Mouse (Mus musculus) cerebellum, adult 11-12 months (tissue): ENCODE measurements around the gene Lif.

Experiments used
- DNase-seq: peaks from one replicate; pipeline ENCODE4 v3.0.0; 2022

Gene Lif

DNA sequence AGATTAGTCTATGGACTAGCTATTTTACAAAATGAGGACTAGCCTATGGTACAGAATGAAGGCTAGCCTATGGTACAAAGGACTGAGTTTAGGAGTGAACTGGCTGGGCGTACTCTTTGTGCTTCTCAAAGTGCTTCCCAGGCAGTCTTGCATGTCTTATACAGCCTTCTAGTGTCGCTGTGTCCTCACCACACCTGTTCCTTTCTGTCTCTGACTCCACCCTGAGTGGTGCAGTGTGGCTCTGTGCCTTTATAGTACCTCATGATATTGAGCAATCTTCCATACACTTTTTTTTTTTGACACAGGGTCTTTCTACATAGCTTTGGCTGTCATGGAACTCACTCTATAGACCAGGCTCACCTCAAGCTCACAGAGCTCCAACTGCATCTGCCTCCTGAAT is 25.9 kb upstream of the Lif start:
- no peak for DNase-seq

DNA sequence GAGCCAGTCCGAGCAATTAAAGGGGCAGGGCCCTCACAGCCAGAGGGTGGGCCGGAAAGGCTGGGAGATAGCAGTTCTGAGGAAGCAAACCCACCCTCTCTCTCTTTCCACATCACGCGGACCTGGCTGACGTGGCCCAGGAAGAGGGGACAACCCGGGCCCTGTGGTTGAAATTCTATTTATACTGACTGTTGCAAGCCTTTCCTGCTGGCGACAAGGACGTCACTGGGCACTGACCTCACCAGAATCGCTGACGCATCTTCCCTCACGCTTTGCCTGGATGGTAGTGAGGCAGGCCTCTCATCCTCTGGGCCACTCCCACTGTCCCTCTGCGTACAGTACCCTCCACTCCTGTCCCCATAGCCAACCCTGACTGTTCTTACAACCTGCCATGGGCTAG is 24.7 kb upstream of the Lif start:
- DNase-seq: no peak

DNA sequence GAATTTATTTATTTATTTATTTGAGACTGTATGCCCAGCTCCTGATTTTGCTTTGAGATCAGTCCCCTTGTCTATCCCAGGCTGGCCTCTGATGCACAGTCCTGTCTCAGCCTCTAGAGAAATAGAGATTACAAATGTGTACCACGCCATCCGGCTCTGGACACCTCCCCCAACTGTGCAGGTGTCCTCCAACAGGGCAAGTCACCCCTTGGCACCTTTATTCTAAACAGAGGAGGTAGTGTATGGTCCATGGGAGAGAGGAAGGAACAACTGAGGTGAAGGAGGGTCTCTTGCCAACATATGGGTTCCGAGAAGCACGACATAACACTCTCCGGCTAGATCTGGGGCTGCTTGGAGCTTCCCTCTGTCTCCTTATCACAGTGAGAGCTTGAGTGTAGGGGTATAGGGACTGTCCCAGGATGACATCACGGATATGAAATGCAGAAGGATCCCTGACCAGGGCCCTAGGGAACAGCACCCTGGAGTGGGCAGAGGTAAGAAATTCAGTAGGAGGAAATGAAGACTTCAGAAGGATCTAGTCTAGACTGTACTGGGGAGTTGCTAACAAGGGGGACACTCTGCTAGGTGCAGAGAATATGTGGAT is 22.2 kb upstream of the Lif start:
- no peak for DNase-seq

DNA sequence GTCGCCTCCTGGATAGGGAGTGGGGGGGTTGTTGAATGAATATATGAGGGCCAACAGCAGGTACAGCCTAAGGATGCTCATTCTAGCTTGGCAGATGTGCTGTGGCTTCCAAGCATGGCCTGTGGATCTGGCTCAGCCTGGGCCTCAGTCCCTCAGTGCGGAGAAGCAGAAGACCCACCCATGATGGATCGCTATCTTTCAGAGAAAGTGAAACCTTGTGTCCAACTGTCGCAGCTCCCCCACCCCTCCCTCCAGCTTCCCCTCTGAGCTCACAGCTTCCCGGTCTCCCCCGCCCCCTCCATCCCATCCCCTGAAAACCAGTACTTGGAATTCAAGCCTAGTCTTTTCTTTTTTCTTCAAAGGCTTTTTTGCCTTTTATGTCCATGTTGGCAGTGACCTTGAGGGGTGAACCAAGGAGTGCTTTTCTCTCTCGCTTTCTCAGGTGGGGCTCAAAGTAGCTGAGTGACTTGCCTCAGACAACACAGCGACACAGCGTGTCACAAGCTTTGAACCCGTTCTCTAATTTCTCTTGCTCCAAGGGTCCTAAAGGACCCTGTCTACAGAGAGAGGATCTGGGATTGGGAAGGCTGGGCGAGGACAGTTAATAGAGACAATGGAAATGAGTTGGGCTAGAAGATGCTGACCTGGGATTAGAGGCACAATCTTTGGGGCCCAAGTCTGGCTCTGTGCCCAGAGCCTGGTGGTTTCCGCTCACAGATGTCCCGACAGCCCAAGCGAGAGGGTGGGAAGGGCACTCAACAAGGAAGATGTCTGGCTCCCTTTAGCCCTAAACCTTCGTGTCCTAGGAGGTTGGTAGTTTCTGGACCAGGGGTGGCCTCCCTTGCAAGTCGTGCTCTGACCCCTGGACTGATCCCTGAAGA is 21.5 kb upstream of the Lif start, which contains the start of gene Osm:
Gene Osm, plus strand, starts transcription at position 756 of the 881 bp plus-strand sequence.
- no peak for DNase-seq

DNA sequence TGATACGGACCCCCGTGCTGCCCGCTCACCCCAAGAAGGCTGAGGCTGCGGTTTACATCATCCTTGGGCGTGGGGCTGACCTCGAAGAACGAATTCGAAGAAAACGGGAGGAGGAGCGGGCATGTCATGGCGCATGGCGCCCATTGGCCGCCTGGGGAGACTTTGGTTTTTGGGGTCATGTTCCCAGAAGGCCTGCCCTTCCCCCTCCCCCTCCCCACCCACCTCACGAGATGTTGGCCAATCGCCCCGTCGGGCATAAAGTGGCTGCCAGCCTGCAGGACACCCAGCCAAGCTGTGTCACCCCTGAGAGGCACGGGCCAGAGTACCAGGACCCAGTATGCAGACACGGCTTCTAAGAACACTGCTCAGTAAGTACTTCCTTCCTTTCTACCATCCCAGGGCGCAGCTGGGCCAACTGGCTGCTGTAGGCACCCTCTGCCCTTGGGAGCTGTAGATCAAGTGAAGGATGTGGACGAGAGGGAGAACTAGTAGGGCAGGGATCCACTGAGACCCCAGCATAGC is 20.8 kb upstream of the Lif start:
- DNase-seq: no peak

DNA sequence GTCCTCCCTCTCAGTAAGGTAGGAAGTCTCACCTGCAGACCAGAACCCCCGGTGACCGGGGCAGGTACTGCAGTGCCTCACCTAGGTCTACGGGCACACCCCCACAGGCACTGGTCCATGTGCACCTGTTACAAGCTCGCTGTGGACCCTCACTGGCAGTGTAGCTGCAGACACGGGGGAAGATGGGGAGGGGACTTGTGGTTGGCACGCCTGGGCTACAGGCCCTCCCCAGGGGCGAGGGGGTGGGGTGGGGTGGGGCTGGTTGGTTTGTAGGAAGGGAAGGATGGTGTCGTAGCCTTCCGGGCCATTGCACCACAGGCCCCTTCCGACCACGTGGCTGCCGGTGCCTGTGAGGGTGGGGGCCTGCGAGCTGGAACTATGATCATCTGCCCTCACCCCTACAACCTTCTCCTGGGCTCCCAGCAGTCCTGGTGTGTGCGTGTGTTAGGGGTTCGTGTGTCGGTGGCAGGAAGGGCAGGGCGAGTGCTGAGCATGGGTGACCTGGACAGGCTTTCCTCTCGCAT is 19.9 kb upstream of the Lif start:
- no peak for DNase-seq

DNA sequence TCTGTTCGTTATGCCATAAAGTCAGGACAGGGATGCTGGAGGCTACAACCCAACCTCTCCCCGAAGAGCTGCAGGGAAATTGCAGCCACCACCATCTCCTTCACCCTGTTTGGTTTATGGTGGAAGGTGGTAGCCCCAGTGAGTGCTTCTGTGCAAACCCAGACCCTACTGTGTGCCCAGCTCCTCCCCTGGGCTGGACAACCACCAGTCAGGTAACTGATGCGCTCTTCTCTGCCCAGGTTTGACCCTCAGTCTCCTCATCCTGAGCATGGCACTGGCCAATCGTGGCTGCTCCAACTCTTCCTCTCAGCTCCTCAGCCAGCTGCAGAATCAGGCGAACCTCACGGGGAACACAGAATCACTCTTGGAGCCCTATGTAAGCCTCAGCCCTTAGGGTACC is 19.2 kb upstream of the Lif start:
- DNase-seq: no peak

DNA sequence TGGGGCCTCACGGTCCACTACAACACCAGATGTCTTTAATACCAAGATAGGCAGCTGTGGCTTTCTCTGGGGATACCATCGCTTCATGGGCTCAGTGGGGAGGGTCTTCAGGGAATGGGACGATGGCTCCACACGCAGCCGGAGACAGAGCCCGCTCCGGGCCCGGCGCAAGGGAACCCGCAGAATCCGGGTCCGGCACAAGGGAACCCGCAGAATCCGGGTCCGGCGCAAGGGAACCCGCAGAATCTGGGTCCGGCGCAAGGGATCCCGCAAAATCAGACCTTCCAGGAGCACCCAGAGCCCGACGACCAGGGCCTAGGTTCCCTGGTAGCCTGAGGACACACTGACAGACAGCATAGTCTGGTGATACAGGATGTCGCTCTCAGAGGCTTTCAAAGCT is 17.7 kb upstream of the Lif start:
- no peak for DNase-seq

DNA sequence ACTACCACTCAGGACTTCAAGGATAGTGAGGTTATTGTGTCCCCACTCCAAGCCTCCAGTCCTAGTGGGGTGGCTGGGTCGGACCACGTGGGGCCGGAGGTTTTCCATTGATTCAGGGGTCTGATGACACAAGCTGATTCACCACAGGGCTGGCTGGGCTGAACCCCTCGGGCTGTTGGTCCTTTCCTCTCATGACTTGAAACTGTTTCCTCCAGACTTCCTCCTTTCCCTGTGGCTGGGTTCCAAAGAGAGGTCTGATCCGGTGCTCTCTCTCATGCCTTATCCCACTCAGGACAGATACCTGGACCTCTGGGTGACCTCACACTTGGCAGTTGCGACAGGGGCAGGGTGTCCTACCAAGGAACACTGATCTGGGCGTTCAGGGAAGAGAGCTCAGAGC is 17.2 kb upstream of the Lif start:
- no peak for DNase-seq

DNA sequence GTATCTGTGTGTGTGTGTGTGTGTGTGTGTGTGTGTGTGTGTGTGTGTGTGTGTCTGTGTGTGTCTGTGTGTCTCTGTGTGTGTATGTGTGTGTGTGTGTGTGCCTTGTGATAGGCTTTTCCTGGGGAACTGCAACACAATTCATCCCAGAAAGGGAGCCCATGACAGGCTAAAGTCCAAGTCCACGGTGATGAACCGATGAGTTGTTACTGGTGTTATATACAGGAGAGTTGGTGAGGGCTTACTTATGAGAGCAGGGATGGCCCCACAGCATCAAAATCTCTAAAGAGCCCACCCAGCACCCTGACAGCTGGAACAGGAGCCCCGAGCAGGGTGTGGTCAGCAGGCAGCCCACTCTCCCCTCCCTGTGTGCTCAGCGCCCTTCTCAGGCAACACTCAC is 16.2 kb upstream of the Lif start:
- DNase-seq: no peak

DNA sequence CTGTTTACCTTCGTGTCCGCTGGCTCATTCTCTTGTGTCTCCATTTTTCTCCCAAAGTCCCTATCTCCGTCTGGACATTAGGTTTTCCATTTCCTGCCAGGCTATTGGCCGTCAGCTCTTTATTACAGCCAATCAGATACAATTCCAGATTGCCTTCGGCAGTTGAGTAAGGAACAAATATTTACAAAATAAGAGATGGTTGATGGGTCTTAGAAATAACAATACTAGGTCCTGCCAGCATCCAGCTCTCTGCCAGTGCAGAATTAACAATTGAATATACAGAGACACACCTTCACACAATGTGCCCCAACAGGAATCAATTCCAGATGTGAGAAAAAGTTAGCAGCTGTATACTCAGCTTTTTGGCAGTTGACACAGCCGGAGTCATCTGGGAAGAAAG is 11.2 kb upstream of the Lif start:
- no peak for DNase-seq

DNA sequence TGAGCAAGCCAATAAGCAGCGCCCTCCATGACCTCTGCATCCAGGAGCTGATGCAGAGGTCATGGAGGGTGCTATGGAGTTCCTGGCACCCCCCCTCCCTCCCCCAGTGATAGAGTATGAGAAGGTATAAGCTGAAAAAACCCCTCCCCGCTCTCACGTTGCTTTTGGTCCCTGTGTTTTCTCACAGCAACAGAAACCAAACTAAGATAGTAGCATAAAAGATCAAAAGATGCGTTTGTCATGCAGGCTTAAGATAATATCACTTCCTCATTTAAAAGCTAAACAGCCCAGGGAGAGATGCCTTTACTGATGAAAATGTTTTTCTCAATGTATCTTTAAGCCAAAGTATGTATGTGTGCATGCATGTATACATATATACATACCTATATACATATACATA is 10.7 kb upstream of the Lif start:
- DNase-seq: no peak

DNA sequence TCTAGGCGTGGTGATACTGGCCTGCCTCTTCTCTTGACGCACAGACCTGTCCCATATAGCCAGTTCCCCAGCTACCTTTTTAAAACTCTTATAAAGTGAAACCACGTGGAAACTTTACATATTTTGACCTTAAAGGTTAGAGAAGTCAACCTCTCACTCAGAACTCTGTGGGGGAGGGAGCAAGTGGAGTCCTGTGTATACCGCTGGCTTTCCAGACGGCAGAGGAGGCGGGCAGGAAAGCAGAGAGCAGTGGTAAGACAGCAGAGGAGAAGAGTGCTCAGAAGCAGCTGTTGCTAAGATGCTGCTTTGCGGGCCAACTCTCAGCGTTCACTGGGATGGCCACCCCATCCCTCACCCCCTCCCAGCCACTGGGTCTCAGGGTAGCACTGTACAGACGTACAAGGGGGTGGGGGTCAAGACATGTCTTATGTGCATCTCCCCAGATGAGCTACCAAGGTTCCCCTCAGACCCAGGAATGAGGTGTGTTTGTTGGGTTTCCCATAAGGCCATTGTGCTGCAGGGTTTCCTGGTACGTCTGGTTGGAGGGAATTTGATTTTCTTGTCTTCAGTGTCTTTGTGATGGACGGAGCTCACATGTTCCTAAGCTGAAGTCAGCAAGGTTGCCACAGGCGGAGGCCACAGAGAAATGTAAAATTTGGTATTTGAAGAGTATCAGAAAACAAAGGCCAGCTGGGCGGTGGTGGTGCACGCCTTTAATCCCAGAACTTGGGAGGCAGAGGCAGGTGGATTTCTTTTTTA is 10.0 kb upstream of the Lif start:
- no peak for DNase-seq

DNA sequence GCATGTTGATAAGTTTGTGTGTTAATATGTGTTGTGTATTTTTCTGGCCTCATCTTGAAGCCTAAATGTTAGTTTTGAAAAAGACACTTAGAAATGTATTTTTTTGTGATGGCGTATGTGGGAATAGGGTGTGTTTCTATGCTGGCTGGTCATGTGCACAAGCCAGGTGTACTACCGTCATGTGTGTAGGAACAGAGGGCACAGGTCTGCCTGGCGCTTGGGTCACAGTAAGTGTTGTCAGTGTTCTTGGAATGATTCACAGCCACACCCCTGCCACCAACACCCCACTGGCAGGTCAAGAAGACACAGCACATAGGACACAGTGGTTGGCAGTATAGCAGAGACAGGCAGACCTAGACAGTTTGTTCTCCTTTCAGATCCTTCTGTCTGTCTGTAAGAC is 8.2 kb upstream of the Lif start:
- no peak for DNase-seq

DNA sequence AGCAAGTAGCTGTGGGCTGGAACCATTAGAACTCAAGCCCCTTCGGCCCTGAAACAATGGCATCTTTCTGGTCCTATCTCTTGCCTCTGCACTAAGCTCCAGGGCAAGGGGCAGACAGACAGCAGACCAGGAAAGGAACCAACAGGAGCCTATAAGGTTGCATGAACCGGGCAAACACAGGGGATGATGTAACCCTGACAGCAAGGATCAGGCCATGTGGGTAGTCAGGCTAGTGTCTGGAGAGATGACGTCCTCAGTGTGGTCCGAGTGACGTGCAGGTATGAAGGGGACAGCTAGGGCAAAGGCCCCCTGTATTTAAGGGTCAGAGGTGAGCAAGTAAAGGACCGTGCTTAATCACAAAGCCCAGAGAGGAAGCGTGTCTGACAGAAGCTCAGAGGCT is 7.1 kb upstream of the Lif start:
- no peak for DNase-seq

DNA sequence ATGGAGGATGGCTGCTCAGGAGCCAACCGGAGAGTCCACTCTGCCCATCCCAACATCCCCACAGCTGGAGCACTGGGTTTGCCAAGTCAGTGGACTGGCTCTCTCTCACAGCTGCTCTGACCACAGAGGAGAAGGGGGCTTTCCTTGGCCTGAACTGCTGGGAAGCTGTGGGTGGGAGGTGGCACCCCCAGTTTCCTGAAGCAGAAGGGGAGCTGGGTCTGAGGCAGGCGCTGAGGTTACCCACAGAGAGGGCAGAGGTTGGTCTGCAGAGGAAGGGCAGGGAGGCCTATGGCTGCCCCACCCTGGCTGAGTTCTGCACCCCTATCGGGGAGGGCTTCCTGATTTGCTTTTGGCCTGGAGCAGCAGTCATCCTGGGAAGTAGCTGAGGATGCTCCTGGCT is 6.0 kb upstream of the Lif start:
- no peak for DNase-seq

DNA sequence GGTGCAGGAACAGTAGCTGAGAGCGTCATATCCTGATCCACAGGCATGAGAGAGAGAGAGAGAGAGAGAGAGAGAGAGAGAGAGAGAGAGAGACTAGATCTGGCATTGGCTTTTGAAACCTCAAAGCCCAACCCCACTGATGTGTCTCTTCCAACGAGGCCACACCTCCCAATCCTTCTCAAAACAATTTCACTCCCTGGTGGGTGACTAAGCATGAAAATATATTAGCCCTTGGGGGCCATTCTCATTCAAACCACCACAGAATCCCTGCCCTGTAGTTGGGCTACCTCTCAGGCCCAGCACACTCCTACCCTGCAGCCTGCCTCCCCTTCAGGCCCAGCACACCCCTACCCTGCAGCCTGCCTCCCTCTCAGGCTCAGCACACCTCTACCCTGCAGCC is 4.5 kb upstream of the Lif start:
- no peak for DNase-seq

DNA sequence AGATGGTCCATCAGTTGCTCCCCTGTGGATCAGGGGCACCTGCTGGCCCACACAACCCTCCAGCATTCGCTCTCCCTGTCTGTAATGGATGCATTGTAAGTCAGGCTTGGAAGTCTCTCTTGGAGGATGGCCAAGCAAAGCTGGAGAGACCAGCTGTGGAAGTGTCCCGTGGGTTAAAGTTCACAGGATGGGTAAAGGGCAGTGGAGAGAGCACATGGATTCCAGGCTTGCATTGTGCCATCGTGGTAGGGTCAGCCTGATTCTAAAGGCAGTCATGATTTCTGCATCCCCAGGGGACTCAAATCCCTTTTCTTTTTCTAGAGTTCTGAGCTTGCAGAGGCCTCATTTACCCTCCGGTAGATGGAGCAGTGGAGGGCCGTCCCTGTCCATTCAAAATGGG is 399 bp downstream of the Lif start:
- DNase-seq: no peak

DNA sequence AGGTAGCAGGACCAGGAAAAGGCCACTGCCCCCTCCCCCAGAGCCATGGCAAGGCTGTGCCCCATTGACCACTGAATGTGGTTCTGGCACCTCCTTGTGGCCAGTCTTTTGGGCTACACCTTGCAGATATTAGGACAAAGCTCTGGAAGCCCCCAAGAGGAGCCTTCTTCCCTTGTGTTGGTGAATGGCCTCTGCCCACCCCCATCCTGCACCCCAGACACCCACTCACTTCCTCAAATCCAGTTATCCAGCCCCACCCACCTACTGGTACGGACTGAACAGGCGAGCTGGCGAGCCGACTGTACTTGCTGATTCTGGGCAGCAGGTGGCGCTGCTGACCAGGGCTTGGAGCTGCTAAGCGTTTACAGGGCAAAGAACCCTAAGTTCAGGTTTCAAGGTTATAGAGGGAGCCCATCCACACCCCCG is 1.3 kb downstream of the Lif start:
- peak; percentile 71 for DNase-seq

DNA sequence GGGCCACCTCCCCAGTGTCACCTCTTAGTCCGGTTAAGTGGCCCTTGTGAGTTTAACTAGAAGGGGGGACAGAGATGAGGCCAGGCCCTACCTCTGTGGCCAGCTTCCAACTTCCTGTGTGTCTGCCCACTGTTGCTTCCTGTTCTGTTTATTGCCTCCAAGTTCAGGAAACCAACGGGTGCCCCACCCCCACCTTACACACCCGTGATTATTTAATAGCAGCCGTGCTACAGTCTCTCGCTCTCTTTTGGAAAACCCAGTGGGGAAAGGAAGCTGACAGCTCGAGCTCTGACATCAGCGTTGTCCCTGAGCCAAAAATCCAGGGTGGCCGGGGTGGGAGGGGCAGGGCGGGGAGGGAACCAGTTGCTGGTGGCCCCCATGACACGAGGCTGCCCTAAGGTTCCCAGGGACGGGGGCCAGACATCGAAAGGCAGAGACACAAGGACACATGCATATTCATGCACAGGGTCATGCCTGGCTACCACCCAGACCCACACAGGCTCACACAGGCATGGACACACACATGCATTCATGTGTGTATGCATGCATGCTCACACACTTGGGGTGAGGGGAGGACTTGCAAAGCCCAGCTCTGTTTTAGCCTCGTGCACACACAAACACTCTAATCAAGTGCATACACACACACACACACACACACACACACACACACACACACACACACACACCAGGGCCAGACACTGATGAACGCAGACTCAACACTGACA is 3.3 kb downstream of the Lif start:
- no peak for DNase-seq

DNA sequence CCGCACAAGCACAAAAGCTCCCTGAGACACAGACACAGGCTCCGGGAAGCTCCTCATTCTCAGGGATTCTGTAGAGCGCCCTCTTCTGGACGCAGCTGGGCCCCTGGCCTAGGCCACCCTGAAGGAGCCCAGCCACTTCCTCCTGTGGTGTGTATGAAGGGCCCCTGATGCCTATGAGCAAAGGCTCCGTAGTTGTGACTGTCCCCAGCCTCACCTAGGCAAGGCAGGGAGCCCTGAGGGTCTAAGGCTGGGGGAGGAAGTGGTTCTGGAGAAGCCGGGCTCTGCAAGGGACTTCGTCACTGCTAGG is 3.8 kb downstream of the Lif start:
- peak; percentile 31 for DNase-seq

DNA sequence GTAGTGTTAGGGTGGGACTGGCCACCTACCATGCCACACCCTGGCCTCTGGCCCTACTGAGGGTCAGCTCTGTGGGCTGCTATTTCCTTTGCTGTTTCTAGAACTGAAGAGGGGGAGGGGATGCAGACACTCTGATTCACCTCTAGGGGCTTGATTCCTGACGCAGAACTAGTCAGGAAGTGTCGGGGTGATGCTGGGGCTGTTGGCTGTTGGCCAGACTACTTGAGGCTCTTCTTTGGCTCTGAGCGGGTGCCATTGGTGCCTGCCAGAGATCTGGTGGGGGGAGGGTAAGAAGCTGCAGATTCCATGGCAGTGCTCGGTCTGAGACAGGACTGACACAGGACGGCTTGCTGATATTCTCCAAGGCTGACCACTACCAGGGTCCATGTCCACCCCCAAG is 4.6 kb downstream of the Lif start:
- DNase-seq: no peak

DNA sequence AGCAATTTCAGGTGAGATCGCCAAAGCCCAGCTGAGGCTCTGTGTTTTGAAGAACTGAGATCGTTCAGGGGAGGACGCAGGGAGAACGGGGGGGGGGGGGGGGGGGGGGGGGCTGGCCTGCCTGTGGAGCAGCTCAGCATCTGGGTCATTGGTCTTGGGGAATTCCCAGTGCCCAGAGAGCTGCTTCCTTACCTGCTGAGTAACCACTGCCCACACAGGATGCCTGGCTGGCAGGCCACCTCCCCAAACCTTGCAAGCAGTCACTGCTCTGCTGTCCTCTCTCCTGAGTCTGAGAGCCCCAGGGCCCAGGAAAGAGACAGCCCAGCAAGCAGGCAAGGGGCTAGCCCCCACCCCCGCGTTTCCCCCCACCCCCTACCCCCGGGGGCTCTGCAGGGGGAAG is 5.5 kb downstream of the Lif start:
- DNase-seq: no peak
